Mouse (Mus musculus): Measurements from ENCODE around the gene C330021F23Rik. TPM values are rescaled to one million over a fixed set of nuclear protein-coding genes. Genes with fewer than 3 reads are reported as not detected.

The C330021F23Rik gene
- not detected for polyA plus RNA-seq (2014; fragmentation: Illumina TruSeq; extraction: RNeasy Lipid Tissue Mini Kit (QIAGEN cat#74804); ENCODE audit: insufficient read depth, low read depth, low replicate concordance)

DNA sequence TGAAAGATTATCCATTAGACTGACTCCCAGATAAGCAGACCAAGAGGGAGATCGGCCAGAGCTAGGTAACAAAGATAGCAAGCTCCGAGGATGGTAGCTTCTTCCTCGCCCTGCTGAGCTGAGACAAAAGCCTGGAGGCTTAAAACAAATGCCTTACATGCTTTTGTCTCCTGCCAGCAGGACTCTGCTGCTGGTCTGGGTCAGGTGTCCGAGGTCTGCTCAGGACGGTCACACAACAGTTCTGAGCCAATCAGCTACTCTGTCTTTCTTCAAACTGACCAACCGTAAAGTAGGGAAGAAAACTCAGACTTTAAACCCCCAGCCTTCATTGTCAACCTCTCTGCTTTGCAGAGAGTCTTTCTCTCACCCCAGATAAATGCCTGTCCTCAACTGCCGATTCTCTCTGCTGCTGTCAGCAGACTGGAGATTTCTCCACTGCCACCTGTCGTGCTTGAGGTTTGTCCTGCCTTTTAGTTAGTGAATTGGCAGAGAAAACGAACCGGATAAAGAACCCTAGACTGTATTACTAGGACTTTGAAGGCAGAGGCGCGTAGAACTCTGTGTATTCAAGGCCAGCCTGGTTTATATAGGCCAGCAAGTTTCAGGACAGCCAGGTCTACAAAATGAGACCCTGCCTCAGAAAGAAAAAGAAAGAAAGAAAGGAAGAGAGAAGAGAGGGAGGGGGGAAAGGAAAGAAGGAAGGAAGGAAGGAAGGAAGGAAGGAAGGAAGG, at the start of gene C330021F23Rik:
Gene C330021F23Rik, plus strand, starts transcription at position 350 of the 731 bp plus-strand sequence.

DNA sequence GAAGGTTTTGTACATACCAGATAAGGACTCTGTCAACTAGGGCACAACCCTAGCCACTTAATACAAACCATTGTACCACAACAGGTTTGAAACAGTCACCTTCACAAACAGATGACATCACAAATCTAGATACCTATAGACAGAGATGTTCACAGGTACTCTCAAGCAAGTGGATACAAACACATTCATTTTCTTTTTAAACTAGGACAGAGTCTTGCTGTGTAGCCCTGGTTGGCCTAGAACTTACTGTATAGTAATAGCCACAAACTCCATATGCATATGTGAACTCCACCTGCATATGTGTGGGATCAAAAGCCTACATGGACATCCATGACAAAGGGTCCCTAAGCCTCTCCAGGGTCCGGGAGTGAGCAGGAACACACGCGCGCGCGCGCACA, 19.2 kb downstream of the C330021F23Rik start, which contains the start of gene Camsap3:
Gene Camsap3, plus strand, starts transcription at position 301 of the 398 bp plus-strand sequence.

DNA sequence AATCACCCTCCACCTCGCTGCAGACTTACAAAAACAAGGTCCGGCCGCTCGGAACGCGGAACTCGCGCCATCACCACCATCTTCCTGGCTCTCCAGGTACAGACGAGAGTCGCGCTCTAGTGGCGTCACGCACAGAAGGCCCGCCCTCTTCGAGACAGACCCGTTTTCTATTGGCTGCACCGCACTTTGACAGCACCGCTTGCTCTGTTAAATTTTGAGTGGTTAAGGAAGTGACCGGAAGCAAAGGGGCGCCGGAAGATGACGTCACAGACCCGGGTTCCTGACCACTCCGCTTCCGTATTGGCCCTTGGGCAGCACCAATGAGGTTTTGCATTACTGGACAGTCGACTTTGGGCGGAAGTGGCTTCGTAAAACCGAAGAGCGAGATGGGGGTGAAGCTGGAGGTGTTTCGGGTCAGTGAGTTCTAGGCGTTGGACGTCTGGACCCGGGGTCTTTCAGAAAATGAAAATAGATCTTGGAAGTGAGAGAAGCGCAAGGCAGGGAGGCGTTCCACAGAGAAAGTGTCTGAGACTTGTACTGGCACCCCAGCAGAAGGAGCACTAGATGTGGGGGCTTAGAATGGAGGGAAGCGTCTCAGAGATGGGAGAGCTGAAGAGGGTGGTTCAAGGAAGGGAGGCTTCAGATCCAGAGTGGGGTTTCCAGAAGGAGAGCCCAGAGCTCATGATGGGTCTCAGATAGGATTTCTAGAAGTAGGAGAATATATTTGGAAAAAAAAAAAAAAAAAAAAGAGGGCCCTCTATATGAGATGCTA, 53.6 kb downstream of the C330021F23Rik start, which contains the start of the genes Xab2 and Pet100:
Gene Xab2, minus strand, starts transcription at position 118 of the 772 bp plus-strand sequence.
Gene Pet100, plus strand, starts transcription at position 350 of the 772 bp plus-strand sequence.

DNA sequence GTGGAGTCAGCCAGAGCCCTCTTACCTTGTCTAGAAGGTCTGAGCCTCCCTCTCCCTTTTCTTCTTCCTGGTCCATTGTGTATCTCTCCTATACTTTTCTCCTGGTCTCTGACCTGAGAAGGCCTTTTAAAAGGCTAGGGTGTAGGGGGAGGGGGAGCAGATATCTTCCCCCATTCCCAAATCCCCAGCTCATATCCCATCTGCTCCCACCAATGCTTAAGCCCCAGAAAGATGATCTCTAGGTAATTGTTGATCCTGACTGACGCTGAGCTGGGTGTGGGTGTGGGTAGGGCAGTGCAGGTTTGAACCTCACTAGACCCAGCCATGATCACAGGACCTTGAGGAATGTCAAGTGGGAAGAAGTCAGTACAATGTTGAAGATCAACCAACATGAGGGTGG, 57.7 kb downstream of the C330021F23Rik start, which contains the start of gene Pcp2:
Gene Pcp2, minus strand, starts transcription at position 101 of the 400 bp plus-strand sequence.

DNA sequence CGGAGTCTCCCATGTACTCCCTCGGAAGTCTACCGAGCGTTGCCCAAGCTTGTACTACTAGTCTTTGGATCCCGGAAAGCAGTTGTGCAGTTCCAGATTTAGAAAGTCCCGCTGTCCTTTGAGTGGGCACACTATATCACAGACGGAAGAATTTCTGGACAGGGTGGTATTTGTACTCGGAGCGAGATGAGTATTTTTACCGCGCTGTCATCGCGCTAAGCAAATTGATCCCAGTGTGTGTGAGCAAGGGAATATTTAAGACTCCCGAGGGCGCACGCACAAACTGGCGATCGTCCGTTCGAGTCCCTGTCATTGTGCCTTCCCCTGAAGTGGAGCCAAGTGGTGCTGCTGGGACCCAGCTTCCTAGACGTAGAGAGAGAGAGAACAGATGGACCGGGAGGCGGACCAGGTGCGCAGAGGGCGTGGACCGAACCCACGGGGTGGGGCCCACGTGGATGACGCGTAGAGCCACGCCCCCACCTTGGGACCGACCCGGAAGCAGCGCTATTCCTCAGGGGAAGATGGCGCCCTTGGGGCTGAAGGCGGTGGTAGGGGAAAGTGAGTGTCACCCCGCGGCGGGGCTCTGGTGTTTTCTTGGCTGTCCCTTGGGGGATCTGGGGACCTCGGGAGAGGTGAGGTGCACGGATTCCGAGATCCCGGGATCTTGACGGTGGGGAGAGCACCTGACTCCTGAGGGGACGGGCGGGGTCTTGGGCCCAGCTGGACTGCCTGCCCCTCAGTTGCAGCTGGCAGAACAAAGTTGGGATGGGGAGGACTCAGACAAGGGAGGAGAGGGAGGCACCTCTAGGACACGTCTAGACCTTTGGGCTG, 63.1 kb downstream of the C330021F23Rik start, which contains the start of gene Stxbp2:
Gene Stxbp2, plus strand, starts transcription at position 309 of the 831 bp plus-strand sequence.

Other genes with a start within 250 kb of the C330021F23Rik start
- gene A430078G23Rik, start 214.6 kb upstream of the C330021F23Rik start, polyA plus RNA-seq (2014; fragmentation: Illumina TruSeq; extraction: RNeasy Lipid Tissue Mini Kit (QIAGEN cat#74804); ENCODE audit: insufficient read depth, low read depth, low replicate concordance) = 1.9 TPM
- 15.3 TPM for gene Arhgef18, start 175.0 kb upstream of the C330021F23Rik start, polyA plus RNA-seq (2014; fragmentation: Illumina TruSeq; extraction: RNeasy Lipid Tissue Mini Kit (QIAGEN cat#74804); ENCODE audit: insufficient read depth, low read depth, low replicate concordance)
- 7.5 TPM for gene Pex11g, start 100.3 kb upstream of the C330021F23Rik start, polyA plus RNA-seq (2014; fragmentation: Illumina TruSeq; extraction: RNeasy Lipid Tissue Mini Kit (QIAGEN cat#74804); ENCODE audit: insufficient read depth, low read depth, low replicate concordance)
- not detected for gene Tex45, start 97.1 kb upstream of the C330021F23Rik start, polyA plus RNA-seq (2014; fragmentation: Illumina TruSeq; extraction: RNeasy Lipid Tissue Mini Kit (QIAGEN cat#74804); ENCODE audit: insufficient read depth, low read depth, low replicate concordance)
- gene Zfp358, start 74.9 kb upstream of the C330021F23Rik start, polyA plus RNA-seq (2014; fragmentation: Illumina TruSeq; extraction: RNeasy Lipid Tissue Mini Kit (QIAGEN cat#74804); ENCODE audit: insufficient read depth, low read depth, low replicate concordance) = 16.9 TPM
- 27.1 TPM for gene Mcoln1, start 67.5 kb upstream of the C330021F23Rik start, polyA plus RNA-seq (2014; fragmentation: Illumina TruSeq; extraction: RNeasy Lipid Tissue Mini Kit (QIAGEN cat#74804); ENCODE audit: insufficient read depth, low read depth, low replicate concordance)
- gene Pnpla6, start 52.6 kb upstream of the C330021F23Rik start, polyA plus RNA-seq (2014; fragmentation: Illumina TruSeq; extraction: RNeasy Lipid Tissue Mini Kit (QIAGEN cat#74804); ENCODE audit: insufficient read depth, low read depth, low replicate concordance) = 19.3 TPM
- 16.3 TPM for gene Camsap3, start 19.3 kb downstream of the C330021F23Rik start, polyA plus RNA-seq (2014; fragmentation: Illumina TruSeq; extraction: RNeasy Lipid Tissue Mini Kit (QIAGEN cat#74804); ENCODE audit: insufficient read depth, low read depth, low replicate concordance)
- 21.9 TPM for gene Xab2, start 53.3 kb downstream of the C330021F23Rik start, polyA plus RNA-seq (2014; fragmentation: Illumina TruSeq; extraction: RNeasy Lipid Tissue Mini Kit (QIAGEN cat#74804); ENCODE audit: insufficient read depth, low read depth, low replicate concordance)
- gene Pet100, start 53.6 kb downstream of the C330021F23Rik start, polyA plus RNA-seq (2014; fragmentation: Illumina TruSeq; extraction: RNeasy Lipid Tissue Mini Kit (QIAGEN cat#74804); ENCODE audit: insufficient read depth, low read depth, low replicate concordance) = 83.2 TPM
- gene Pcp2, start 57.6 kb downstream of the C330021F23Rik start, polyA plus RNA-seq (2014; fragmentation: Illumina TruSeq; extraction: RNeasy Lipid Tissue Mini Kit (QIAGEN cat#74804); ENCODE audit: insufficient read depth, low read depth, low replicate concordance) = not detected
- 57.5 TPM for gene Stxbp2, start 63.0 kb downstream of the C330021F23Rik start, polyA plus RNA-seq (2014; fragmentation: Illumina TruSeq; extraction: RNeasy Lipid Tissue Mini Kit (QIAGEN cat#74804); ENCODE audit: insufficient read depth, low read depth, low replicate concordance)
- 55.2 TPM for gene Retn, start 87.8 kb downstream of the C330021F23Rik start, polyA plus RNA-seq (2014; fragmentation: Illumina TruSeq; extraction: RNeasy Lipid Tissue Mini Kit (QIAGEN cat#74804); ENCODE audit: insufficient read depth, low read depth, low replicate concordance)
- gene Mcemp1, start 97.8 kb downstream of the C330021F23Rik start, polyA plus RNA-seq (2014; fragmentation: Illumina TruSeq; extraction: RNeasy Lipid Tissue Mini Kit (QIAGEN cat#74804); ENCODE audit: insufficient read depth, low read depth, low replicate concordance) = 26.2 TPM
- gene Fcor, start 104.4 kb downstream of the C330021F23Rik start, polyA plus RNA-seq (2014; fragmentation: Illumina TruSeq; extraction: RNeasy Lipid Tissue Mini Kit (QIAGEN cat#74804); ENCODE audit: insufficient read depth, low read depth, low replicate concordance) = 17.8 TPM
- gene Trappc5, start 108.3 kb downstream of the C330021F23Rik start, polyA plus RNA-seq (2014; fragmentation: Illumina TruSeq; extraction: RNeasy Lipid Tissue Mini Kit (QIAGEN cat#74804); ENCODE audit: insufficient read depth, low read depth, low replicate concordance) = 18.4 TPM
- 9.2 TPM for gene Fcer2a, start 126.2 kb downstream of the C330021F23Rik start, polyA plus RNA-seq (2014; fragmentation: Illumina TruSeq; extraction: RNeasy Lipid Tissue Mini Kit (QIAGEN cat#74804); ENCODE audit: insufficient read depth, low read depth, low replicate concordance)
- 1.3 TPM for gene Clec4g, start 152.7 kb downstream of the C330021F23Rik start, polyA plus RNA-seq (2014; fragmentation: Illumina TruSeq; extraction: RNeasy Lipid Tissue Mini Kit (QIAGEN cat#74804); ENCODE audit: insufficient read depth, low read depth, low replicate concordance)
- 15.2 TPM for gene Cd209a, start 181.0 kb downstream of the C330021F23Rik start, polyA plus RNA-seq (2014; fragmentation: Illumina TruSeq; extraction: RNeasy Lipid Tissue Mini Kit (QIAGEN cat#74804); ENCODE audit: insufficient read depth, low read depth, low replicate concordance)